Mouse (Mus musculus) neural tube, embryonic 13.5 days (tissue): ENCODE results near the gene Pkd1l2. TPM values are rescaled to one million over a fixed set of nuclear protein-coding genes. Genes with fewer than 3 reads are reported as not detected.
A peak's percentile ranks its signal among the peaks of the same experiment; 100 is the strongest.

Experiments used
- ATAC-seq: fragments of 200-750 bp; cut with Nextera tagmentation; 2 replicates; pipeline ENCODE4 v1.8.0; 2017; ENCODE audit warnings: low read depth, mild to moderate bottlenecking, moderate TSS enrichment, moderate library complexity
- H3K27ac ChIP-seq: fragments of 300-500 bp; sonication (generic); replicated peaks from 2 replicates; pipeline ENCODE4 v1.5.1; 2015; ENCODE audit warnings: moderate library complexity, mild to moderate bottlenecking, inconsistent platforms
- H3K27me3 ChIP-seq: fragments of 300-500 bp; sonication (generic); 2 replicates; pipeline ENCODE4 v1.6.1; 2015; ENCODE audit warnings: mild to moderate bottlenecking, inconsistent platforms
- H3K36me3 ChIP-seq: fragments of 300-500 bp; sonication (generic); 2 replicates; pipeline ENCODE4 v1.6.1; 2015; ENCODE audit warnings: mild to moderate bottlenecking, inconsistent platforms
- H3K4me1 ChIP-seq: fragments of 300-500 bp; sonication (generic); replicated peaks from 2 replicates; pipeline ENCODE4 v1.6.1; 2015; ENCODE audit warnings: inconsistent platforms
- H3K4me2 ChIP-seq: fragments of 300-500 bp; sonication (generic); 2 replicates; pipeline ENCODE4 v1.6.1; 2015; ENCODE audit warnings: inconsistent platforms, mild to moderate bottlenecking, moderate library complexity
- H3K4me3 ChIP-seq: fragments of 300-500 bp; sonication (generic); 2 replicates; pipeline ENCODE4 v1.5.1; 2015; ENCODE audit warnings: mild to moderate bottlenecking, inconsistent platforms
- H3K9ac ChIP-seq: fragments of 300-500 bp; sonication (generic); 2 replicates; pipeline ENCODE4 v1.6.1; 2015; ENCODE audit warnings: moderate library complexity, mild to moderate bottlenecking, inconsistent platforms
- H3K9me3 ChIP-seq: fragments of 300-500 bp; sonication (generic); 2 replicates; pipeline ENCODE4 v1.6.1; 2016; ENCODE audit warnings: inconsistent platforms
- WGBS: fragments of 180-500 bp; shearing (Covaris S2); methylation state at CpG from one replicate; pipeline ENCODE4 v1.1.7; 2015; 5-methylcytosine and 5-hydroxymethylcytosine counted together
- polyA plus RNA-seq: library from polyadenylated mRNA; unstranded; fragments of >200 nt; fragmentation: Nextera tagmentation; extraction: Ambion mirVana; gene quantifications from 2 replicates; pipeline ENCODE4 v1.2.1, GENCODE M21; 2015

Gene Pkd1l2
- polyA plus RNA-seq, 1 experiment from 2014 or later: not detected

- no peaks in the 10 kb centered on the region for H3K27me3 ChIP-seq
- no peak overlapping the region for H3K4me2 ChIP-seq
- peaks cover 27% of the 10 kb centered on the region for H3K36me3 ChIP-seq
- 21% methylated on average over 4 of the region's 4 CpGs for WGBS
- H3K4me1 ChIP-seq: peaks cover 14% of the 10 kb centered on the region
- H3K9ac ChIP-seq: no peak overlapping the region
- H3K27ac ChIP-seq: no peak overlapping the region
- no peaks in the 10 kb centered on the region for H3K9me3 ChIP-seq
- ATAC-seq: no peak
- H3K4me3 ChIP-seq: no peak overlapping the region
Observed at GRCm38 (mm10) chr8:116980117-116980516, 102.1 kb downstream of the Pkd1l2 start.

GRCm38 (mm10) chr8:116978631-116979256 lies 103.5 kb downstream of the Pkd1l2 start, which contains the start of gene 1700030J22Rik:
TSS of gene 1700030J22Rik (minus strand) at chr8:116978959.
- WGBS: under 1% methylated on average over 46 of the region's 46 CpGs
- no peaks in the 10 kb centered on the region for H3K27me3 ChIP-seq
- H3K27ac ChIP-seq: peak within 1 kb of the TSS; percentile 74
- peak within 1 kb of the TSS; percentile 61 for H3K9ac ChIP-seq
- H3K4me1 ChIP-seq: peaks cover 14% of the 10 kb centered on the region
- H3K4me2 ChIP-seq: peak within 1 kb of the TSS; percentile 74
- peaks cover 20% of the 10 kb centered on the region for H3K36me3 ChIP-seq
- ATAC-seq: peak; percentile 99
- H3K4me3 ChIP-seq: peak within 1 kb of the TSS; percentile 78
- no peaks in the 10 kb centered on the region for H3K9me3 ChIP-seq

GRCm38 (mm10) chr8:116978052-116978451 lies 104.2 kb downstream of the Pkd1l2 start:
- Histone ChIP-seq H3K4me3 (peak overlapping the region; percentile 78), H3K9me3 (no peaks in the 10 kb centered on the region), H3K4me2 (peak overlapping the region; percentile 74), H3K36me3 (peaks cover 13% of the 10 kb centered on the region), H3K4me1 (peaks cover 14% of the 10 kb centered on the region), H3K27ac (0 out of 2 replicates have a peak overlapping the region, but pooled peaks have one; percentile 74), H3K27me3 (no peaks in the 10 kb centered on the region), H3K9ac (peak overlapping the region; percentile 61)
- 32% methylated on average over 8 of the region's 8 CpGs for WGBS
- no peak for ATAC-seq

DNA sequence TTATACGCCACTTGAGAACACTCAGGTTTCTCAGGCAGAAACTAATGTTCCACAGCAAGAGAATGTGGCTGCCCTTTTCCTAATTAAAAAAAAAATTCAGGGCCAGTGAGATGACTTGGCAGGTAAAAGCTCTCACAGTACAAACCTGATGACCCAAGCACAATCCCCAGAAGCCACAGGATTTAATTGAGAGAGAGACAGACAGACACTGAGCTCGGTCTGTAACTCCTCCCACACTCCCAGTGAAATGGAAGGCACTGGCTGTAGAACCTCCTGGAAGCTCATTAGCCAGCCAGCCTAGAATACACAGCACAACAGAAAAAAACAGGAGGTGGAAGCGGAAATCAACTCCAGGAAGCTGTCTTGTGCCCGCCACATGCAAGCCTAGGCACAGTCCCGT lies 106.6 kb downstream of the Pkd1l2 start:
- ATAC-seq: no peak
- no peak overlapping the region for H3K4me3 ChIP-seq
- 61% methylated on average over 5 of the region's 5 CpGs for WGBS

GRCm38 (mm10) chr8:116975066-116975465 lies 107.2 kb downstream of the Pkd1l2 start:
- Histone ChIP-seq H3K9ac (no peak overlapping the region), H3K27me3 (no peaks in the 10 kb centered on the region), H3K36me3 (0 out of 2 replicates have a peak, but pooled peaks cover 12% of the 10 kb centered on the region), H3K4me1 (peaks cover 14% of the 10 kb centered on the region), H3K4me2 (no peak overlapping the region), H3K27ac (no peak overlapping the region), H3K9me3 (no peaks in the 10 kb centered on the region), H3K4me3 (no peak overlapping the region)
- ATAC-seq: no peak
- WGBS: 34% methylated on average over 5 of the region's 5 CpGs

More for the DNA sequence above, 106.6 kb downstream of the Pkd1l2 start:
- no peaks in the 10 kb centered on the region for H3K9me3 ChIP-seq
- no peaks in the 10 kb centered on the region for H3K27me3 ChIP-seq
- H3K4me2 ChIP-seq: no peak overlapping the region
- peaks cover 14% of the 10 kb centered on the region for H3K4me1 ChIP-seq
- no peak overlapping the region for H3K27ac ChIP-seq
- no peak overlapping the region for H3K9ac ChIP-seq
- H3K36me3 ChIP-seq: 0 out of 2 replicates have a peak, but pooled peaks cover 12% of the 10 kb centered on the region

DNA sequence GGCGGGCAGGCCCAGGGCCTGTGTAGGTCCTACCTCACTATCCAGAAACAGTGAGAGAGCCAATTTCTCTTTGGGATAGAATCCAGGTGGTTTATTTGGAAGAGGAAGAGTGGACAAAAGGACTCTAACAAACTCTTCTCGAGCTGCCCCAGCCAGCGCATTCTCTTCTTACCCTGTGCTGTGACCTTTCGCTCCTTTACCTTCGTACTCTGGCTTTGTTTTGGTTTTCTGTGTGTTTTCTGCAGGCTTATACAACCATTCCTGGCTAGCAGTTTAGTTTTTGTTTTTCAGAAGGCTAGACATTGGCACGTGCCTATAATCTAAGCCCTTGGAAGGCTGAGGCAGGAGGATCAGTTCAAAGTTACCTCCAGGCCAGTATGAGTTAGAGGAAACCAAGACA lies 112.7 kb downstream of the Pkd1l2 start:
- Histone ChIP-seq H3K4me3 (no peak overlapping the region), H3K36me3 (0 out of 2 replicates have a peak, but pooled peaks cover 12% of the 10 kb centered on the region), H3K27ac (no peak overlapping the region), H3K4me1 (no peaks in the 10 kb centered on the region), H3K4me2 (no peak overlapping the region), H3K9ac (no peak overlapping the region), H3K9me3 (no peaks in the 10 kb centered on the region), H3K27me3 (no peaks in the 10 kb centered on the region)
- no peak for ATAC-seq
- 84% methylated on average over 6 of the region's 6 CpGs for WGBS

DNA sequence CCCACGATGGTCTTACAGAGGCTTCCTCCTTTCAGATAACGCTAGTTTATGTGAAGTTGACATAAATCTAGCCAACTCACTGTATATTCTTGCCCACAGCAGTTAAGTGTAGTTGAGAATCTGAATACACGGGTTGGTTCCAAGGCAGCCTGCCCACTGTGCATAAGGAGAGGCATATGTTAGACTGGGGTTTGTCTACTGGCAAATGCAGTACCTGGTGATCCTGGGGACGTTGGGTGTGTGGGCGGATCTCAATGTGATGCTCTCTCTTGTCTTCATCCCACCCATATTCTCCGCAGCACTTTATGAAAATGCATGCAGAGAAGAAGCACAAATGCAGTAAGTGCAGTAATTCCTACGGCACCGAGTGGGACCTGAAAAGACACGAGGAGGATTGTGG lies 127.8 kb downstream of the Pkd1l2 start:
- no peak for ATAC-seq
- Histone ChIP-seq H3K4me2 (no peak overlapping the region), H3K9me3 (no peaks in the 10 kb centered on the region), H3K4me1 (no peaks in the 10 kb centered on the region), H3K36me3 (peaks cover 67% of the 10 kb centered on the region), H3K9ac (no peak overlapping the region), H3K4me3 (no peak overlapping the region), H3K27ac (no peak overlapping the region), H3K27me3 (no peaks in the 10 kb centered on the region)
- WGBS: 96% methylated on average over 9 of the region's 9 CpGs

DNA sequence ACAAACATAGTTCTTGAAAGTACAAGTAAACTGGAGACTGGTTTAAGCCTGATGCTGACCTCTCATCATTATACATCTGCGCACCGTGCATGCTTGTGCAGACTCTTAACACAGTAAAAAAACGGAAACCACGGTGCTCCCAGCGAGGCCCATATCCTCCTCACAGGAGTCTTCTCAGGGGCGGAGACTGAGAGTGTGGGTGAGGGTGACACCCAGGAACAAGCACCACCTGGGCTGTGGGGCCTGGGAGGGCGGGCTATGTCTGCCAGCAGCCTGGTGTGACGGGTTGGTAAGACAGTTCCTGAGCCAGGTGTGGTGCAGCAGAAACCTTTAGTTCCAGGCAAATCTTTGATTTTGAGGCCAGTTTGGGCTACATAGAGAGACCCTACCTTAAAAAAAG lies 129.8 kb downstream of the Pkd1l2 start:
- Histone ChIP-seq H3K36me3 (peaks cover 47% of the 10 kb centered on the region), H3K4me1 (no peaks in the 10 kb centered on the region), H3K4me2 (no peak overlapping the region), H3K27me3 (no peaks in the 10 kb centered on the region), H3K4me3 (no peak overlapping the region), H3K9ac (no peak overlapping the region), H3K27ac (no peak overlapping the region), H3K9me3 (no peaks in the 10 kb centered on the region)
- no peak for ATAC-seq
- WGBS: 92% methylated on average over 8 of the region's 8 CpGs

- no peak overlapping the region for H3K9ac ChIP-seq
- no peak for ATAC-seq
- H3K36me3 ChIP-seq: peaks cover 40% of the 10 kb centered on the region
- H3K27ac ChIP-seq: no peak overlapping the region
- no peaks in the 10 kb centered on the region for H3K9me3 ChIP-seq
- no peaks in the 10 kb centered on the region for H3K4me1 ChIP-seq
- no peaks in the 10 kb centered on the region for H3K27me3 ChIP-seq
- no peak overlapping the region for H3K4me3 ChIP-seq
- H3K4me2 ChIP-seq: no peak overlapping the region
- 98% methylated on average over 2 of the region's 2 CpGs for WGBS
Observed at GRCm38 (mm10) chr8:116951778-116952177, 130.5 kb downstream of the Pkd1l2 start.

GRCm38 (mm10) chr8:116951369-116951768 lies 130.9 kb downstream of the Pkd1l2 start:
- Histone ChIP-seq H3K27ac (no peak overlapping the region), H3K4me3 (no peak overlapping the region), H3K9me3 (no peaks in the 10 kb centered on the region), H3K27me3 (no peaks in the 10 kb centered on the region), H3K4me2 (no peak overlapping the region), H3K9ac (no peak overlapping the region), H3K36me3 (peaks cover 36% of the 10 kb centered on the region), H3K4me1 (0 out of 2 replicates have a peak, but pooled peaks cover under 1% of the 10 kb centered on the region)
- 76% methylated on average over 5 of the region's 5 CpGs for WGBS
- no peak for ATAC-seq

GRCm38 (mm10) chr8:116947589-116947988 lies 134.7 kb downstream of the Pkd1l2 start:
- peaks cover 26% of the 10 kb centered on the region for H3K4me1 ChIP-seq
- no peaks in the 10 kb centered on the region for H3K27me3 ChIP-seq
- H3K9me3 ChIP-seq: no peaks in the 10 kb centered on the region
- H3K27ac ChIP-seq: no peak overlapping the region
- H3K4me3 ChIP-seq: no peak overlapping the region
- ATAC-seq: no peak
- no peak overlapping the region for H3K4me2 ChIP-seq
- H3K9ac ChIP-seq: no peak overlapping the region
- no peaks in the 10 kb centered on the region for H3K36me3 ChIP-seq
- WGBS: 88% methylated on average over 7 of the region's 7 CpGs

GRCm38 (mm10) chr8:116946851-116947250 lies 135.4 kb downstream of the Pkd1l2 start:
- no peaks in the 10 kb centered on the region for H3K9me3 ChIP-seq
- no peak overlapping the region for H3K27ac ChIP-seq
- no peaks in the 10 kb centered on the region for H3K27me3 ChIP-seq
- no peak overlapping the region for H3K9ac ChIP-seq
- WGBS: 95% methylated on average over 6 of the region's 6 CpGs
- H3K4me1 ChIP-seq: peaks cover 26% of the 10 kb centered on the region
- ATAC-seq: no peak
- no peak overlapping the region for H3K4me2 ChIP-seq
- H3K36me3 ChIP-seq: no peaks in the 10 kb centered on the region
- H3K4me3 ChIP-seq: no peak overlapping the region
